Mouse (Mus musculus) forebrain, embryonic 15.5 days (tissue): ENCODE measurements around the gene Slc4a3. TPM values are rescaled to one million over a fixed set of nuclear protein-coding genes. Genes with fewer than 3 reads are reported as not detected.

Experiments used
- ATAC-seq: fragments of 200-750 bp; cut with Nextera tagmentation; replicated peaks from 2 replicates; pipeline ENCODE4 v1.8.0; 2017; ENCODE audit warnings: mild to moderate bottlenecking, moderate TSS enrichment, moderate library complexity
- H3K27ac ChIP-seq: fragments of 300-500 bp; sonication (generic); replicated peaks from 2 replicates; pipeline ENCODE4 v1.5.1; 2015; ENCODE audit warnings: mild to moderate bottlenecking, inconsistent platforms
- H3K27me3 ChIP-seq: fragments of 300-500 bp; sonication (generic); 2 replicates; pipeline ENCODE4 v1.6.1; 2015; ENCODE audit warnings: inconsistent platforms
- H3K36me3 ChIP-seq: fragments of 300-500 bp; sonication (generic); 2 replicates; pipeline ENCODE4 v1.6.1; 2015; ENCODE audit warnings: mild to moderate bottlenecking, inconsistent platforms
- H3K4me1 ChIP-seq: fragments of 300-500 bp; sonication (generic); 2 replicates; pipeline ENCODE4 v1.6.1; 2015; ENCODE audit warnings: inconsistent platforms
- H3K4me2 ChIP-seq: fragments of 300-500 bp; sonication (generic); replicated peaks from 2 replicates; pipeline ENCODE4 v1.6.1; 2015; ENCODE audit warnings: mild to moderate bottlenecking, inconsistent platforms
- H3K4me3 ChIP-seq: fragments of 300-500 bp; sonication (generic); 2 replicates; pipeline ENCODE4 v1.5.1; 2015; ENCODE audit warnings: mild to moderate bottlenecking, inconsistent platforms
- H3K9ac ChIP-seq: fragments of 300-500 bp; sonication (generic); replicated peaks from 2 replicates; pipeline ENCODE4 v1.6.1; 2015; ENCODE audit warnings: mild to moderate bottlenecking, inconsistent platforms
- H3K9me3 ChIP-seq: fragments of 300-500 bp; sonication (generic); 2 replicates; pipeline ENCODE4 v1.6.1; 2016; ENCODE audit warnings: inconsistent platforms
- WGBS: fragments of 180-500 bp; shearing (Covaris S2); methylation state at CpG from one replicate; pipeline ENCODE4 v1.1.7; 2015; ENCODE audit warnings: mixed read lengths; 5-methylcytosine and 5-hydroxymethylcytosine counted together
- polyA plus RNA-seq: library from polyadenylated mRNA; unstranded; fragments of >200 nt; fragmentation: Nextera tagmentation; extraction: Ambion mirVana; gene quantifications from 2 replicates; pipeline ENCODE4 v1.2.1, GENCODE M21; 2015

The Slc4a3 gene
- polyA plus RNA-seq, 1 experiment from 2014 or later, result 35.9 TPM

DNA sequence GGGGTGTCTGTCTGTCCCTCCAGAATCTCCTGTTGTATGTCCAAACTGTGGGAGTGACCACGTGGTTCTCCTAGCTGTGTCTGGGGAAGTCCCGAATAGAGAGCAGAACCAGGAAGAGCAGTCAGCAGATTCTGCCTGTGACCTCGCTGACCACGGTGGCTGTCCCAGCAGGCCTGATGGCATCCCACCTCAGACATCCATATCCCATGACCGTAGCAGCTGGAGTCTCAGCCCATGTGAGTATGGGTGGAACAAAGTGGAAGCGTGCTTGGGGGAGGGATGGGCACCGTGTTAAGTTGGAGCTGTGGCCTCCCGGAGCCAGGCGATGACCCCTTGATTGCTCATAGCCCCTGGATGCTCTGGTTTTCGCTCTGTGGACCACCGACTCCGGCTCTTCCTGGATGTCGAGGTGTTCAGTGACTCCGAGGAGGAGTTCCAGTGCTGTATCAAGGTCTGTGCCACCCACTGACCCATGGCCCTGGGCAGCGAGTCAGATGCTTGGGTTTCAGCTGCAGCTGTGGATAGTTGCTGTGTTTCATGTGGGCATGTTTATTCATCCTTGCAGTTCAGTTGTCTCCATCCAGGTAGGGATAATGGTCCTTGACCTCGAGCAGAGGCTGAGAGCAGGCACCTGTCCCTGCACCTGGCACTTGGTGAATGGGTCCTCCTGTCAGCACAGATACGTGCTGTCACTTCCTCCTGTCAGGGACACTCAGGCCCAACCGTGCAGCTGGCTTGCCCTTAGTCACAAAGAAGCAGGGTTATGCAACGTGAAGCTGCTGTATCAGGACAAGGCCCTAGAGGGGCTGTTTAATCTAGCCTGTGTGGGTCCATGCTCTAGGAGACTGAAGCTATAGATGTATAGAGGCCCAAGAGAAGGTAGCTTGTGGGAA is 13.5 kb upstream of the Slc4a3 start:
- Histone ChIP-seq H3K4me2 (no peak overlapping the region), H3K9me3 (no peaks in the 10 kb centered on the region), H3K27ac (no peak overlapping the region), H3K4me1 (no peaks in the 10 kb centered on the region), H3K9ac (no peak overlapping the region), H3K36me3 (peaks cover 17% of the 10 kb centered on the region), H3K4me3 (no peak overlapping the region), H3K27me3 (no peaks in the 10 kb centered on the region)
- no peak for ATAC-seq
- WGBS, result 93% methylated on average over 19 of the region's 19 CpGs

DNA sequence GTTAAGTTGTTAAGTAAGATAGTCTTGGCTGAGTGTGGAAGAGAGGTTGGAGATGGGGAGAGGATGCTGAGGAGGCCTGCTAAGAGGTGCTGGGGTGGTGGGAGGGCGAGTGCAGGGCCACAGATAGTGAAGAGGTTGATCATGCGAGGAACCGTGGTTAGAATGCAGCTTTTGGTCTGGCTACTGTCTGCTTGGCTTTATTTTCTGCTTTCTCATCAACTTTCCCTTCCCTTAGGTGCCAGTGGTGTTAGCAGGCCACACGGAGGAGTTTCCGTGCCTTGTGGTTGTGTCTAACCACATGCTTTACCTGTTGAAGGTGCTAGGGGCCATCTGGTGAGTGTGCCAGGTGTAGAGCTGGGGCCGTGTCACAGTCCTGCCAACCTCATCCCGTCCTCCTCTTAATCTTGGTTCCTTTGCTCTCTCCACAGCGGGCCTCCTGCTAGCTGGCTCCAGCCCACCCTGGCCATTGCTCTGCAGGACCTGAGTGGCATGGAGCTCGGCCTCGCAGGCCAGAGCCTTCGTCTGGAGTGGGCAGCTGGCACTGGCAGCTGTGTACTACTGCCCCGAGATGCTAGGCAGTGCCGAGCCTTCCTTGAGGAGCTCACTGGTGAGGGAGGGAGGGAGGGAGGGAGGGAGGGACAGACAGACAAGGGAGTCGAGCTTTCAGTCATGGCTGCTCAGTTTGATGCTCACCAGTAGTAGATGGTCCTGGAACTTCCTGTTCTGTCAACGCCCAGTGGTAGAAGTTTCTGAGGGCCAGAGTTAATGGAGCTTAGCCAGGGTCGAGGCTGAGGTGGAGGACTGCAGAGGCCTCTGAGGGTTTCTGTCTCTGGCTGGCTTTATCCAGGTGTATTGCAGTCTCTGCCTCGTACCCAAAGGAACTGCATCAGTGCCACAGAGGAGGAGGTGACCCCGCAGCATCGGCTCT is 12.5 kb upstream of the Slc4a3 start:
- WGBS, result 88% methylated on average over 19 of the region's 19 CpGs
- H3K36me3 ChIP-seq, result peaks cover 16% of the 10 kb centered on the region
- no peak overlapping the region for H3K4me3 ChIP-seq
- no peaks in the 10 kb centered on the region for H3K9me3 ChIP-seq
- H3K27me3 ChIP-seq, result no peaks in the 10 kb centered on the region
- H3K9ac ChIP-seq, result no peak overlapping the region
- no peak overlapping the region for H3K4me2 ChIP-seq
- no peaks in the 10 kb centered on the region for H3K4me1 ChIP-seq
- no peak for ATAC-seq
- H3K27ac ChIP-seq, result no peak overlapping the region

DNA sequence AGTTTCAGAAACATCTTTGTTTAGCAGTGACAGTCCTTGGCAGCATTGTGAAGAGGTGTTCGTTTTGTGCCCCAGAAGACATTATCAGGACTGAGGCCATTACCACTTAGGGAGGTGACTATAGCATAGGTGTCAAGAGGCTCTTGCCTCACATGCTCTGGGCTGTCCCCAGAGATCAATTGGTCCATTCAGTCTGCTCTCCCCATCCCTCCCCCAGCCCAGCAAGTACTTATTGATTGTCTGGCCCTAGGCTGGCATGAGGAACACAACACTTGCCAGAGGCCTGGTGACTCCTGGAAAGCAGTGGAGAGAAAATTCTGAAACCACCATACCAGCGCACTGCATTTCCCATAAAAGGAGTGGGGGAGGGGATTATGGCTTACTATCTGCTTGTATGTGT is 8.5 kb upstream of the Slc4a3 start:
- Histone ChIP-seq H3K36me3 (peaks cover 12% of the 10 kb centered on the region), H3K9me3 (no peaks in the 10 kb centered on the region), H3K4me3 (no peak overlapping the region), H3K4me2 (no peak overlapping the region), H3K9ac (no peak overlapping the region), H3K27ac (no peak overlapping the region), H3K4me1 (no peaks in the 10 kb centered on the region), H3K27me3 (no peaks in the 10 kb centered on the region)
- no peak for ATAC-seq
- 78% methylated on average over 2 of the region's 2 CpGs for WGBS

DNA sequence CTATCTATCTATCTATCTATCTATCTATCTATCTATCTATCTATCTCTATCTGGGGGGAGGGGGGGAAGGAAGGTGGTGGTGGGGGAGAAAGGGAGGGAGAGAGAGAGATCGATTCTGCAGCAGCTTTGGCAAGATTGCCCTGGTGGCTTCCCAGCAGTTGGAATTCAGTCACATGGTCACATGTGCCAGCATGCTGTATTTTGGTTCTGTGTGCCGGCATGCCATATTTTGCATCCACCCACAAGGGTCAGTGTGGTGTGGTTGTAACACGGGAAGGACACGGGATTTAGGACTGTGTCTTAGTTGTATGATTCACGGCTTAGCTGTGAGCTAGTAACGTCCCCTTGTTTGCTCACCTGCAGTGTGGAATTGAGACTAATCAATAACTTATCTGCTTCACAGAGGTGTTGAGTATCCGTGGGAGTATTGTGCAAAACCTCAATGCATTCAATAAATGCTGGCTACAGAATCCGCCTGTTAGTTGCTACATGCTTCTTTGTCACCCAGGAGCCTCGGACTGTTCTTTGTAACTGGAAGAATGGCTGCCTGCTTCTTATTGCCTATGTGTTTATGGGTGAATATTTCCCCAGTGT is 7.4 kb upstream of the Slc4a3 start:
- Histone ChIP-seq H3K9ac (no peak overlapping the region), H3K4me3 (no peak overlapping the region), H3K27me3 (no peaks in the 10 kb centered on the region), H3K27ac (no peak overlapping the region), H3K36me3 (peaks cover 12% of the 10 kb centered on the region), H3K4me1 (no peaks in the 10 kb centered on the region), H3K4me2 (no peak overlapping the region), H3K9me3 (no peaks in the 10 kb centered on the region)
- WGBS, result 80% methylated on average over 9 of the region's 9 CpGs
- ATAC-seq, result no peak

DNA sequence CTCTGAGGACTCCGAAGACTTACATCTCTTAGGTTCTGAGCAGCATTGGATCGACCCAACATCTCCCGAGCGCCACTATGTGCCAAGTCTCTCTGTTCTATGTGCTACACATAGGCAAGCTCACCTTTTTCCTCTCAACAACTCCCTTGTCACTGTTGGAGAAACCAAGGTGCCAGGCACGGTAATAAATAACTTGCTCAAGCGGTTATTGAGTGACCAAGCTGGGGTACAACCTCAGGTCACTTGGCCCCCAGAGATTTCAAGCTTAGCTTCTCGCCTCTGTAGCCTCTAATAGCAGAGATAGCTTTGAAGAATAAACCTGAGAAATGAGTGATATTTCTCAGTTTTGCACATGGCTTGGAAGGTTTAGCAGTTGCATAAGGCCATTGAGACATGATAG is 4.6 kb upstream of the Slc4a3 start:
- ATAC-seq, result no peak
- no peak overlapping the region for H3K4me2 ChIP-seq
- no peak overlapping the region for H3K9ac ChIP-seq
- no peaks in the 10 kb centered on the region for H3K36me3 ChIP-seq
- peaks cover 5% of the 10 kb centered on the region for H3K4me1 ChIP-seq
- no peak overlapping the region for H3K4me3 ChIP-seq
- 94% methylated on average over 7 of the region's 7 CpGs for WGBS
- H3K27me3 ChIP-seq, result no peaks in the 10 kb centered on the region
- H3K9me3 ChIP-seq, result no peaks in the 10 kb centered on the region
- no peak overlapping the region for H3K27ac ChIP-seq

DNA sequence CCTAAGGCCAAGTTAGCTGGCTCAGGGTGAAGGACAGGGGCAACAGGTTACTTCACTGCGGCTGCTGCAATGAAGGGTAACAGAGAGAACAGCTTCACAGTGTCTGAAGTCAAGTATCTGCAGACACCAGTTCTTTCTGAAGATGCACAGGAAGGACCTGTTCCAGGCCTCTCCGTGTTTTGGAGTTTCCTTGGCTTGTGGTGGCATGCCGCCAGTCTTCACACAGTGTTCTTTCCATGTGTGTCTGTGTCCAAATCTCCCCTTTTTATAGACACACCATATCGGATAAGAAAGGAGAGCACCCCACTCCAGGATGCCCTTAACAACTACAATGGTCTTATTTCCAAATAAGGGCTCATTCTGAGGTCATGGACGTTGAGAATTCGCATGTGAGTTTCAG is 1.7 kb upstream of the Slc4a3 start:
- WGBS, result 91% methylated on average over 6 of the region's 6 CpGs
- no peak for ATAC-seq
- Histone ChIP-seq H3K36me3 (no peaks in the 10 kb centered on the region), H3K4me2 (no peak overlapping the region), H3K9me3 (no peaks in the 10 kb centered on the region), H3K4me1 (peaks cover 17% of the 10 kb centered on the region), H3K27ac (no peak overlapping the region), H3K4me3 (no peak overlapping the region), H3K27me3 (no peaks in the 10 kb centered on the region), H3K9ac (no peak overlapping the region)

DNA sequence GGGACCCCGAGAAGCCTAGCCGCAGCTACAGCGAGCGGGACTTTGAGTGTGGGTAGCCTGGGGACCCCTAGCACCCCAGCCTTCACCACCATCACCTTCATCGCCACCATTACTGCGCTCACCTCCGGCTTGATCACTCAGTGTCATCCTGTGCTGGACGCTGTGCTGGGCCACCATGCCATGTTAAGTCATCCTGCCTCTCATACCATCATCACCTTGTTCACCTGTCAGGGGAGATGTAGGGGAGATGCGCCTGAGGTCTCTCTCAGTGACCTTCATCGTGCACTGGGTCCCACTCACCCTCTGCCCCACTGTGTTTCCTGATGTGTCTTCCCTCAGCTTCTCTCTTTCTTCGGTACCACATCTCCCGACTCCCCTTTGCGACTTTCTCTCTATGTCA is 1.3 kb downstream of the Slc4a3 start:
- 95% methylated on average over 13 of the region's 13 CpGs for WGBS
- Histone ChIP-seq H3K4me1 (peaks cover 17% of the 10 kb centered on the region), H3K9ac (no peak overlapping the region), H3K27ac (no peak overlapping the region), H3K9me3 (no peaks in the 10 kb centered on the region), H3K4me2 (peak overlapping the region; percentile 86), H3K27me3 (no peaks in the 10 kb centered on the region), H3K4me3 (peak overlapping the region; percentile 97), H3K36me3 (peaks cover 15% of the 10 kb centered on the region)
- ATAC-seq, result no peak

DNA sequence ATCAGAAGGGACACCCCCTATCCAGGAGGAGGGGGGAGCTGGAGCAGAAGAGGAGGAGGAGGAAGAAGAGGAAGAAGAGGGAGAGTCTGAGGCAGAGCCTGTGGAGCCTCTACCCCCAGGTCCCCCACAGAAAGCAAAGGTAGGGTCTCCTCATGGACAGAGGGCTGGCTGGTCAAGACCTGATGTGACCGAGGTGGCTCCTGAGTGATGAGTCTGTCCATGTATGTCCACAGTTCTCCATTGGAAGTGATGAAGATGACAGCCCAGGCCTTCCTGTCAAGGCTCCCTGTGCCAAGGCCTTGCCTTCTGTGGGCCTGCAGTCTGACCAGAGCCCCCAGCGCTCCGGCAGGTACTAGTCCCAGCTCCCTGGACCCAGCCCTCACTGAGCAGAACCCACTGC is 2.0 kb downstream of the Slc4a3 start:
- no peak overlapping the region for H3K9ac ChIP-seq
- H3K4me2 ChIP-seq, result no peak overlapping the region
- H3K4me3 ChIP-seq, result no peak overlapping the region
- WGBS, result 95% methylated on average over 3 of the region's 3 CpGs
- no peak for ATAC-seq
- no peak overlapping the region for H3K27ac ChIP-seq
- H3K9me3 ChIP-seq, result no peaks in the 10 kb centered on the region
- H3K36me3 ChIP-seq, result peaks cover 15% of the 10 kb centered on the region
- H3K4me1 ChIP-seq, result peaks cover 17% of the 10 kb centered on the region
- no peaks in the 10 kb centered on the region for H3K27me3 ChIP-seq

DNA sequence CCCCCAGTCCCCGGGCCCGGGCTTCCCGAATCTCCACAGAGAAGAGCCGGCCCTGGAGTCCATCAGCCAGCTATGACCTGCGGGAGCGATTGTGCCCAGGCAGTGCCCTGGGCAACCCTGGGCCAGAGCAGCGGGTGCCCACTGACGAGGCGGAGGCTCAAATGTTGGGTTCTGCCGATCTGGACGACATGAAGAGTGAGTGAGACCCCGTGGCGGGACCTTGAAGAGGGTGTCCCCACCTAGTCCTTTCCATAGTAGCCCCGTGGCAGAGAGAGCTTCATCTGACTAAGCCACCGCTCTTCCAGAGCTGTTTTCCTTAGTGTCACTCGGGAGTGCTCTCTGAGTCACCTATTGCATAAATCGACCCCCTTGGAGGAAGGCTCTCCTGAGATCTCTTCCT is 2.8 kb downstream of the Slc4a3 start:
- H3K27me3 ChIP-seq, result no peaks in the 10 kb centered on the region
- H3K9me3 ChIP-seq, result no peaks in the 10 kb centered on the region
- peaks cover 21% of the 10 kb centered on the region for H3K36me3 ChIP-seq
- H3K27ac ChIP-seq, result no peak overlapping the region
- peaks cover 17% of the 10 kb centered on the region for H3K4me1 ChIP-seq
- no peak overlapping the region for H3K4me2 ChIP-seq
- H3K9ac ChIP-seq, result no peak overlapping the region
- WGBS, result 88% methylated on average over 17 of the region's 17 CpGs
- H3K4me3 ChIP-seq, result no peak overlapping the region
- no peak for ATAC-seq

DNA sequence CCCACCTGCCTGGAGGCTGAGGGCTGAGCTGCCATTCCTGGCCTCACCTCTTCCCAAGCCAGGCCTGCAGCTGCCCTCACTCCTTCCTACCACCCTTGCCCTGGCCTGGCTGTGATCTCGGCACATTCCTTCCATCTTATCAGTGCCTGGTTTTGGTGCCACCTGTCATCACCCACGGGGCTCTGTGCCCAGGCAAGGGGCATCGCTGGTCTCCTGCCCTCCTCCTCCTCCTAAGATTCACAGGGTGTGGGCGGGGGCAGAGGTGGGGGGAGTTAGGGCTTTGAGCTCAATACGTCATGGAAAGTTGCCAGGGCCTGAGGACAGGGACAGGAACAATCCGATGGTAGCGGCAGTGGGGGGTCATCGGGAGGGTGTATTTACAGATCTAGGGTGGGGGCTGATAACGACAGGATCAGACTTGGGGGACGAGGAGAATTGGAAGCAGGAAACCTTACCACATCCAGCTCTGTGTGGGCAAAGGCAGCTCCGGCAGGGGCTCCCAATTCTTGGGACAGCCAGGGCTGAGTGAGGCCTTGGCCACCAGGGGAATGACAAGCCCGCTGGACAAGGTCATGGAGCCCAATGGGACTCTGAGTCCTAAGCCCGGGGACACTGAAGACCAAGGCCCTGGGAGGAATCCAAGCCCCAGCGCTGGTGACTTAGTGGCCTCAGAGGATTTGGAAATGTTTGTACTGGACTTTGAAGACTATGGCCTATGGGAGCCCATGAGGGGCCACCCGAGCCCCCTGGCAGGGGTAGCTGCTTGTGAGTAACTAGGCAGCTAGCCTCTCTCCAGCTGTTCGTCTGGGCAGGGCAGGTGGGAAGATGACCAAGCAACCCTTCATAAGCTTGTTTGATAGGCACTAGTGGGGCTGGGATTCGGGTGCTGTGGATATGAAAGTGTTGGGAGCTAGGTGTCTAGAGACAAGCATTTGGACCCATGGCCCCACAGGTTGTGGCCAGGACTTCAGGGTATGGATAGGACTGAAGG is 3.5 kb downstream of the Slc4a3 start:
- Histone ChIP-seq H3K36me3 (peaks cover 27% of the 10 kb centered on the region), H3K4me3 (no peak overlapping the region), H3K9ac (no peak overlapping the region), H3K4me2 (no peak overlapping the region), H3K4me1 (peaks cover 17% of the 10 kb centered on the region), H3K9me3 (no peaks in the 10 kb centered on the region), H3K27ac (no peak overlapping the region), H3K27me3 (no peaks in the 10 kb centered on the region)
- 86% methylated on average over 17 of the region's 17 CpGs for WGBS
- ATAC-seq, result no peak

DNA sequence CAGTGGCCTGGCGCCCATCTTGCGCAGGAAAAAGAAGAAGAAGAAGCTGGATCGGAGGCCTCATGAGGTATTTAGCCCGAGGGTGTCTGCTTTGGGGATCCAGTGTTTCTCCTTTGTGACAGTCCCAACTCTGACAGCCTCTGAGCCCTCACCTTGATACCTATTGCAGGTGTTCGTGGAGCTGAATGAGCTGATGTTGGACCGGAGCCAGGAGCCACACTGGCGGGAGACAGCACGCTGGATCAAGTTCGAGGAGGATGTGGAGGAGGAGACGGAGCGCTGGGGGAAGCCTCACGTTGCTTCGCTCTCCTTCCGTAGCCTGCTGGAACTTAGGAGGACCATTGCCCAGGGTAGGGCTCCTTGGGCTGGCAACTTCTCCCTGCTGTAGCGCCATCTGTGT is 4.5 kb downstream of the Slc4a3 start:
- no peak for ATAC-seq
- peaks cover 16% of the 10 kb centered on the region for H3K4me1 ChIP-seq
- H3K4me2 ChIP-seq, result no peak overlapping the region
- H3K9me3 ChIP-seq, result no peaks in the 10 kb centered on the region
- peaks cover 35% of the 10 kb centered on the region for H3K36me3 ChIP-seq
- no peak overlapping the region for H3K4me3 ChIP-seq
- no peak overlapping the region for H3K9ac ChIP-seq
- no peaks in the 10 kb centered on the region for H3K27me3 ChIP-seq
- H3K27ac ChIP-seq, result no peak overlapping the region
- 84% methylated on average over 15 of the region's 15 CpGs for WGBS
